Mouse (Mus musculus) liver, adult 2 months (tissue): Measurements from ENCODE around the gene Upk3b. TPM values are rescaled to one million over a fixed set of nuclear protein-coding genes. Genes with fewer than 3 reads are reported as not detected.

Experiments used
- DNase-seq: peaks from one replicate; pipeline ENCODE4 v3.0.0-alpha.2; 2011; ENCODE audit warnings: low read depth, low spot score; ENCODE audit errors: extremely low read depth
- H3K27ac ChIP-seq: fragments of 200-500 bp; replicated peaks from 2 replicates; pipeline ENCODE4 v1.5.1; 2012; ENCODE audit warnings: low read depth, mild to moderate bottlenecking, control low read depth, inconsistent platforms, low read length; ENCODE audit not compliant: insufficient read depth
- H3K27me3 ChIP-seq: fragments of 200-500 bp; 2 replicates; pipeline ENCODE4 v1.6.1; 2012; ENCODE audit warnings: mild to moderate bottlenecking, moderate library complexity, low read length, inconsistent platforms; ENCODE audit not compliant: control insufficient read depth, insufficient read depth
- H3K36me3 ChIP-seq: fragments of 200-500 bp; 2 replicates; pipeline ENCODE4 v1.6.1; 2012; ENCODE audit warnings: low read length, inconsistent platforms; ENCODE audit not compliant: control insufficient read depth, insufficient read depth
- H3K4me1 ChIP-seq: fragments of 200-500 bp; 2 replicates; pipeline ENCODE4 v1.6.1; 2011; ENCODE audit warnings: low read length; ENCODE audit not compliant: control insufficient read depth, insufficient read depth
- H3K4me3 ChIP-seq: fragments of 200-500 bp; 2 replicates; pipeline ENCODE4 v1.5.1; 2011; ENCODE audit warnings: low read depth, mild to moderate bottlenecking, control low read depth, low read length, moderate library complexity; ENCODE audit not compliant: insufficient read depth
- H3K79me2 ChIP-seq: fragments of 200-500 bp; 2 replicates; pipeline ENCODE4 v1.6.1; 2012; ENCODE audit warnings: inconsistent platforms, mild to moderate bottlenecking, low read length, moderate library complexity; ENCODE audit not compliant: control insufficient read depth, insufficient read depth
- H3K9ac ChIP-seq: fragments of 200-500 bp; 2 replicates; pipeline ENCODE4 v1.6.1; 2012; ENCODE audit warnings: low read depth, mild to moderate bottlenecking, control low read depth, inconsistent platforms, low read length
- CTCF ChIP-seq: fragments of 200-500 bp; IDR thresholded peaks from 2 replicates; pipeline ENCODE4 v1.5.1; 2011; ENCODE audit warnings: low read depth, low read length, control low read depth
- POLR2A ChIP-seq: fragments of 200-500 bp; IDR thresholded peaks from 2 replicates; pipeline ENCODE4 v1.6.1; 2011; ENCODE audit warnings: low read length, control low read depth; ENCODE audit not compliant: insufficient read depth; ENCODE audit errors: extremely low read depth
- WGBS: fragments of 180-500 bp; shearing (Covaris S2); methylation state at CpG from one replicate; pipeline ENCODE4 v1.1.7; 2018; 5-methylcytosine and 5-hydroxymethylcytosine counted together
- polyA plus RNA-seq: library from polyadenylated mRNA; depleted of rRNA; stranded (reverse); fragments of >200 nt; gene quantifications from 2 replicates; pipeline ENCODE4 v1.2.3, GENCODE M21; 2012; rRNA removed
- total RNA-seq: library from RNA; depleted of rRNA; stranded (reverse); fragments of >200 nt; gene quantifications from 2 replicates; pipeline ENCODE4 v1.2.3, GENCODE M21; 2014; rRNA removed

Gene Upk3b
- total and polyA plus RNA-seq, 2 experiments = 0.55 to 1.3 TPM

GRCm38 (mm10) chr5:136091927-136092326 lies 53.6 kb downstream of the Upk3b start:
- Histone ChIP-seq H3K79me2 (no peaks in the 10 kb centered on the region), H3K27ac (no peak overlapping the region), H3K36me3 (no peaks in the 10 kb centered on the region), H3K9ac (no peak overlapping the region), H3K4me1 (no peaks in the 10 kb centered on the region), H3K4me3 (no peak overlapping the region), H3K27me3 (no peaks in the 10 kb centered on the region)
- 64% methylated on average over 5 of the region's 5 CpGs for WGBS
- DNase-seq = no peak
- no peak for TF ChIP-seq POLR2A
- TF ChIP-seq CTCF = no peak

DNA sequence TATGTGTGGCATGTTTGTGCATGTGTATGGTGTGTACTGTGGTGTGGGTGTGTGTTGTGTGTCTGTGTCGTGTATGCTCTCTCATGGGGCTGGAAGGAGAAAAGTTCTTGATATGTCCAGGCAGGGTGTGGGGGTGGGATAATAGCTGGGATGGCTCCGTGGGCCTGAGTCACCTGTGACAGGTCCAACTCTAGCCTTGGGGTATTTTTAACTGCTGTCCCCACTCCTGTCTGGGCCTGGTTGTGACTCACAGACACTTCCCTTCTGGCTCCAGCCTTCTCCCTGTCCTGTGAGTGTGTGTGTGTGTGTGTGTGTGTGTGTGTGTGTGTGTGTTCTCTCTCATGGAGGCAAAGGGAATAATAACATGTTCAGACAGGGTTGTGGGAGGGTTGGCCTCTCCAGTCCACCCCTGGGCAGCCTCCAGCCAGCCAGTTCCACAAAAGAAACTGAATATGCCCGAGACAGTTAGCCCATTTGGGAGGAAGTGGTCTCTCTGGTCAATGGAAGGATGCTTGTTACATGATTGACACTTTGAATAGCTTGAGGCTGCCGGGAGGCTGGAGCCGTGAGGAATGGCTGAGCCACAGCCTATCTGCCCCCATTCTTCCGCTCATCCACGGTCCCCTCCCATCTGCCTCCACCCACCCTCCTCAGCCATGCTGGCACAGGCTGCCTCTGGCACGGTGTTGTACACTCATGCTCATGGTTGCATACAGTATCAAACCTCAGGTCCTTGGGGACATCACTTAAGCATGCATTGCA lies 56.1 kb downstream of the Upk3b start:
- DNase-seq = no peak
- WGBS = 75% methylated on average over 8 of the region's 8 CpGs
- TF ChIP-seq POLR2A (no peak), CTCF (no peak)

DNA sequence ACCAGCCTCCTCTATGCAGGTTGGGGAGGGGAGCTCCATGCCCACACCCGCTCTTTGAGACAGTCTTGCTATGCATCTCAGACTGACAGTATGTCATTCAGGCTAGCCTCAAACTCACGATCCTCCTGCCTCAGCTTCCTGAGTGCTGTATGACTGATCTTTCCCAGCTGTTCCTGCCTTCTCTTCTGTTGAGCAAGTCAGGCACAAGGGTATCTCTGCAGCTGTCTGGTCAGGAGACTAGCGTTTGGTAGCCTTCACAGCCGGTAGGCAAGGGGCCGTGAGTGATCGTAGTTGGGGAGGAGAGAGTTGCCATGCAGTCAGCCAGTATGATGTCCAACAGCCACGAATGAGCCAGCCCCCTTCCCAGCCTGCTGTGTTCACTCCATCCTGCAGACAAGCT lies 56.8 kb downstream of the Upk3b start:
- Histone ChIP-seq H3K4me1 (no peaks in the 10 kb centered on the region), H3K4me3 (no peak overlapping the region), H3K27ac (no peak overlapping the region), H3K36me3 (no peaks in the 10 kb centered on the region), H3K79me2 (no peaks in the 10 kb centered on the region), H3K9ac (no peak overlapping the region), H3K27me3 (no peaks in the 10 kb centered on the region)
- DNase-seq = no peak
- TF ChIP-seq CTCF (no peak), POLR2A (no peak)
- 77% methylated on average over 7 of the region's 7 CpGs for whole genome bisulfite sequencing

More for the DNA sequence above, 56.1 kb downstream of the Upk3b start:
- H3K4me3 ChIP-seq = no peak overlapping the region
- no peaks in the 10 kb centered on the region for H3K79me2 ChIP-seq
- no peaks in the 10 kb centered on the region for H3K27me3 ChIP-seq
- H3K9ac ChIP-seq = no peak overlapping the region
- H3K4me1 ChIP-seq = no peaks in the 10 kb centered on the region
- H3K36me3 ChIP-seq = no peaks in the 10 kb centered on the region
- no peak overlapping the region for H3K27ac ChIP-seq

Other genes with a start within 250 kb of the Upk3b start
- not detected in 2 replicates for gene Srrm3, start 231.6 kb upstream of the Upk3b start, total RNA-seq
- gene Srrm3, start 231.6 kb upstream of the Upk3b start, polyA plus RNA-seq = not detected in 2 replicates
- 18.9 and 19.5 TPM in 2 replicates for gene Hspb1, start 150.6 kb upstream of the Upk3b start, total RNA-seq
- gene Hspb1, start 150.6 kb upstream of the Upk3b start, polyA plus RNA-seq = 10.9 and 24.3 TPM in 2 replicates
- 23.0 and 30.9 TPM in 2 replicates for gene Ywhag, start 103.9 kb upstream of the Upk3b start, total RNA-seq
- 42.4 and 50.4 TPM in 2 replicates for gene Ywhag, start 103.9 kb upstream of the Upk3b start, polyA plus RNA-seq
- gene Ssc4d, start 64.0 kb upstream of the Upk3b start, total RNA-seq = 4.0 and 4.8 TPM in 2 replicates
- gene Ssc4d, start 64.0 kb upstream of the Upk3b start, polyA plus RNA-seq = 5.8 and 6.5 TPM in 2 replicates
- gene Zp3, start 58.4 kb upstream of the Upk3b start, total RNA-seq = not detected in 2 replicates
- not detected in 2 replicates for gene Zp3, start 58.4 kb upstream of the Upk3b start, polyA plus RNA-seq
- gene Dtx2, start 43.7 kb upstream of the Upk3b start, total RNA-seq = 1.0 and 1.9 TPM in 2 replicates
- gene Dtx2, start 43.7 kb upstream of the Upk3b start, polyA plus RNA-seq = 4.3 and 7.1 TPM in 2 replicates
- gene Upk3bl, start 16.0 kb downstream of the Upk3b start, total RNA-seq = not detected in 2 replicates
- gene Upk3bl, start 16.0 kb downstream of the Upk3b start, polyA plus RNA-seq = not detected in 2 replicates
- gene Rasa4, start 45.4 kb downstream of the Upk3b start, total RNA-seq = 1.0 and 2.1 TPM in 2 replicates
- gene Rasa4, start 45.4 kb downstream of the Upk3b start, polyA plus RNA-seq = 0.70 and 2.0 TPM in 2 replicates
- 46.1 and 52.4 TPM in 2 replicates for gene Polr2j, start 78.1 kb downstream of the Upk3b start, total RNA-seq
- 34.3 and 36.1 TPM in 2 replicates for gene Polr2j, start 78.1 kb downstream of the Upk3b start, polyA plus RNA-seq
- gene Lrwd1, start 97.6 kb downstream of the Upk3b start, total RNA-seq = 5.3 and 6.7 TPM in 2 replicates
- gene Lrwd1, start 97.6 kb downstream of the Upk3b start, polyA plus RNA-seq = 9.9 and 14.9 TPM in 2 replicates
- gene Alkbh4, start 97.7 kb downstream of the Upk3b start, total RNA-seq = 3.0 and 3.8 TPM in 2 replicates
- gene Alkbh4, start 97.7 kb downstream of the Upk3b start, polyA plus RNA-seq = 6.5 and 9.3 TPM in 2 replicates
- 1.1 and 1.5 TPM in 2 replicates for gene Orai2, start 132.2 kb downstream of the Upk3b start, total RNA-seq
- gene Orai2, start 132.2 kb downstream of the Upk3b start, polyA plus RNA-seq = 0.77 and 1.4 TPM in 2 replicates
- 2.0 and 2.1 TPM in 2 replicates for gene Prkrip1, start 160.5 kb downstream of the Upk3b start, total RNA-seq
- 3.2 and 4.8 TPM in 2 replicates for gene Prkrip1, start 160.5 kb downstream of the Upk3b start, polyA plus RNA-seq
- gene Sh2b2, start 208.1 kb downstream of the Upk3b start, total RNA-seq = 0.65 and 1.4 TPM in 2 replicates
- 3.3 and 6.1 TPM in 2 replicates for gene Sh2b2, start 208.1 kb downstream of the Upk3b start, polyA plus RNA-seq